ENCODE assay signal across 9 mouse cellular contexts in the genomic region with DNA sequence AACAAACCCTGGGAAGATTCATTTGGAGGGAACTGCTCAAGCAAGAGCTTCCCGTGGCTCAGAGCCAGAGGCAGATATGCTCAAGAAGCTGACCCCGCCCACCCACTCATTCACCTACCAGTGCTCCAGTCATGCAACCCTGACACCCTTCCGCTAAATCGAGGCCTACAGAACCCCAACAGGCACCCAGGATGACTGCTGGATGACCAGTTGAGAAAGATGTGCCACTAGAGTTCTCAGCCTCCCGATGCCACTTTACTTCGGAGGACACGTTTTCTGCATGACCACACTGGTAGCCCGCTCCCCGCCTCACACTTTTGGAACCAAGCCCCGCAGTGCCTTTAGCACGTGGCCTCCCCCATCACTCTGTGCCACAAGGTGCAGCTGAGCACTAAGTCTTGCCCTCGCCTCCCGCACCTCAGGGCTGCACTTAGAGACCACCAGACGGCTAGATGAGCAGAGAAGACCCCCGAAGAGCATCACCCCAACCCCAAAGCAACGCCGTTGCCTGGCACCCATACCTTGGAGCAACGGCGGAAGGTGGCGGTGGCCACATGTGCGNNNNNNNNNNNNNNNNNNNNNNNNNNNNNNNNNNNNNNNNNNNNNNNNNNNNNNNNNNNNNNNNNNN. TPM values are rescaled to one million over a fixed set of nuclear protein-coding genes. Genes with fewer than 3 reads are reported as not detected.
DNase-seq lines count a peak whose midpoint lies in the region; ATAC-seq and TF ChIP-seq lines count a peak whose summit lies in the region.
"Had no signal": no experiment of that assay in that cellular context is flagged by ENCODE, and none has a peak within 500 bp of the region (broad histone marks: within the 10 kb centered on the region; RNA-seq: fewer than 3 reads in every experiment).

No protein-coding gene starts in this region.

- H3K9ac ChIP-seq in heart, embryonic 12.5 days = peak overlapping the region; percentile 59
- peak overlapping the region; percentile 64 for H3K9ac ChIP-seq in hindbrain, postnatal 0 days (replicated peaks; ENCODE audit: low read length)
- H3K9ac ChIP-seq in midbrain, embryonic 14.5 days (replicated peaks; ENCODE audit: low read length) = peak overlapping the region; percentile 55; the same call in 1 of the 2 replicates

- H3K27ac ChIP-seq in heart, embryonic 12.5 days (ENCODE audit: poor library complexity, severe bottlenecking) = no peak overlapping the region
- no peak overlapping the region for H3K27ac ChIP-seq in brown adipose tissue, adult 24 weeks (replicated peaks; ENCODE audit: low read depth, low read length)
- peak overlapping the region; percentile 62; the same call in 1 of the 2 replicates for H3K27ac ChIP-seq in hindbrain, postnatal 0 days
- no peak overlapping the region for H3K27ac ChIP-seq in midbrain, embryonic 14.5 days (replicated peaks; ENCODE audit: low read depth, low read length)

- H3K36me3 ChIP-seq in heart, embryonic 12.5 days = no peaks in the 10 kb centered on the region
- H3K36me3 ChIP-seq in hindbrain, postnatal 0 days (ENCODE audit: insufficient read depth, low read length) = no peaks in the 10 kb centered on the region
- no peaks in the 10 kb centered on the region for H3K36me3 ChIP-seq in midbrain, embryonic 14.5 days (ENCODE audit: control insufficient read depth, insufficient read depth, low read length)

- H3K27me3 ChIP-seq in heart, embryonic 12.5 days (replicated peaks) = peaks cover 69% of the 10 kb centered on the region
- peaks cover 3% of the 10 kb centered on the region; the same call in 1 of the 2 replicates for H3K27me3 ChIP-seq in hindbrain, postnatal 0 days (ENCODE audit: insufficient read depth, low read length)
- H3K27me3 ChIP-seq in midbrain, embryonic 14.5 days (ENCODE audit: control insufficient read depth, insufficient read depth, low read length) = peaks cover 30% of the 10 kb centered on the region

- 25% methylated on average over 21 of the region's 21 CpGs for WGBS in heart, embryonic 12.5 days
- 14% methylated on average over 21 of the region's 21 CpGs for WGBS in hindbrain, postnatal 0 days
- WGBS in midbrain, embryonic 14.5 days = 28% methylated on average over 21 of the region's 21 CpGs

- H3K4me2 ChIP-seq in heart, embryonic 12.5 days = peak overlapping the region; percentile 72
- peak overlapping the region; percentile 82 for H3K4me2 ChIP-seq in hindbrain, postnatal 0 days (ENCODE audit: low read depth, low read length)
- peak overlapping the region; percentile 83 for H3K4me2 ChIP-seq in midbrain, embryonic 14.5 days (ENCODE audit: low read length)

- DNase-seq in heart, postnatal 36 days = no peak
- peak; percentile 71 for DNase-seq in hindbrain, postnatal 0 days (ENCODE audit: low spot score)
- peak; percentile 15 for DNase-seq in midbrain, embryonic 14.5 days
- no peak for DNase-seq in urinary bladder, postnatal 10 days (ENCODE audit: low spot score)
- no peak for DNase-seq in urinary bladder, adult 18-20 months (ENCODE audit: low spot score in 2 of 2)
- DNase-seq: gastrocnemius, postnatal 14 days had no signal

- no peaks in the 10 kb centered on the region for H3K9me3 ChIP-seq in heart, embryonic 12.5 days (replicated peaks)
- H3K9me3 ChIP-seq in hindbrain, postnatal 0 days (ENCODE audit: low read length) = no peaks in the 10 kb centered on the region
- H3K9me3 ChIP-seq in midbrain, embryonic 14.5 days (ENCODE audit: control insufficient read depth, low read length) = no peaks in the 10 kb centered on the region

- no peak for TF ChIP-seq CTCF in hindbrain, postnatal 0 days (IDR thresholded peaks at IDR 0.05; ENCODE audit: low read depth)

- ATAC-seq in heart, embryonic 12.5 days (ENCODE audit: insufficient number of reproducible peaks, low FRiP score) = no peak
- peak; percentile 8; the same call in 1 of the 2 replicates for ATAC-seq in hindbrain, postnatal 0 days
- no peak for ATAC-seq in midbrain, embryonic 14.5 days (ENCODE audit: low FRiP score, low TSS enrichment)
- ATAC-seq in CD4-positive, CD25-positive, alpha-beta regulatory T cell, adult 4 months = no peak

- intact Hi-C loops in heart, postnatal 36 days (cut with DNase I) = no loop called here

- peaks cover 13% of the 10 kb centered on the region for H3K4me1 ChIP-seq in heart, embryonic 12.5 days (replicated peaks)
- H3K4me1 ChIP-seq in brown adipose tissue, adult 24 weeks (ENCODE audit: control insufficient read depth, insufficient read depth, insufficient read length, low read length) = no peaks in the 10 kb centered on the region
- peaks cover 5% of the 10 kb centered on the region; the same call in 1 of the 2 replicates for H3K4me1 ChIP-seq in hindbrain, postnatal 0 days (ENCODE audit: insufficient read depth, low read length)
- H3K4me1 ChIP-seq in midbrain, embryonic 14.5 days (ENCODE audit: control insufficient read depth, insufficient read depth, low read length) = no peaks in the 10 kb centered on the region; the same call in 1 of the 2 replicates

- H3K4me3 ChIP-seq in heart, embryonic 12.5 days = peak overlapping the region; percentile 45
- H3K4me3 ChIP-seq in brown adipose tissue, adult 24 weeks (ENCODE audit: insufficient read depth, low read depth, low read length) = 0 out of 2 replicates have a peak overlapping the region, but pooled peaks have one; percentile 16
- H3K4me3 ChIP-seq in hindbrain, postnatal 0 days (ENCODE audit: low read length) = peak overlapping the region; percentile 44
- H3K4me3 ChIP-seq in midbrain, embryonic 14.5 days (replicated peaks; ENCODE audit: low read depth, low read length) = peak overlapping the region; percentile 42

RNA-seq across cellular contexts. Expression of gene Pcsk9, which starts 0.8 kb away (rescaled TPM):
- 0.54 and 1.2 TPM in 2 replicates for polyA plus RNA-seq in heart, embryonic 12.5 days (2016; fragmentation: Nextera tagmentation; extraction: Ambion mirVana)
- not detected for total RNA-seq in heart, postnatal 36 days (2021)
- not detected in 2 replicates for polyA plus RNA-seq in brown adipose tissue, adult 24 weeks (2012; ENCODE audit: insufficient read depth, insufficient read length, missing spikeins)
- total RNA-seq in hindbrain, postnatal 0 days (2014; rRNA removed) = 38.8 and 48.7 TPM in 2 replicates
- polyA plus RNA-seq in hindbrain, postnatal 0 days (2015; fragmentation: Nextera tagmentation; extraction: Ambion mirVana) = 18.8 and 20.3 TPM in 2 replicates
- 4.1 and 4.4 TPM in 2 replicates for polyA plus RNA-seq in midbrain, embryonic 14.5 days (2014; fragmentation: Nextera tagmentation; extraction: Ambion mirVana)
- not detected for polyA plus RNA-seq in CD4-positive, CD25-positive, alpha-beta regulatory T cell, adult 4 months (2017; shearing (Covaris generic))
- total RNA-seq: gastrocnemius, postnatal 14 days had no signal

RNA-seq across cellular contexts. Expression of gene Bsnd, which starts 28.8 kb away (rescaled TPM):
- not detected in 2 replicates for polyA plus RNA-seq in heart, embryonic 12.5 days (2016; fragmentation: Nextera tagmentation; extraction: Ambion mirVana)
- total RNA-seq in heart, postnatal 36 days (2021) = not detected
- polyA plus RNA-seq in brown adipose tissue, adult 24 weeks (2012; ENCODE audit: insufficient read depth, insufficient read length, missing spikeins) = not detected in 2 replicates
- not detected in 2 replicates for total RNA-seq in hindbrain, postnatal 0 days (2014; rRNA removed)
- polyA plus RNA-seq in hindbrain, postnatal 0 days (2015; fragmentation: Nextera tagmentation; extraction: Ambion mirVana) = not detected in 2 replicates
- polyA plus RNA-seq in midbrain, embryonic 14.5 days (2014; fragmentation: Nextera tagmentation; extraction: Ambion mirVana) = not detected in 2 replicates
- not detected for polyA plus RNA-seq in CD4-positive, CD25-positive, alpha-beta regulatory T cell, adult 4 months (2017; shearing (Covaris generic))

Comparison
In these comparisons a context has a peak if more than half of its experiments do, and no peak if none do; other contexts are left out.
1. DNase-seq: peak in hindbrain, postnatal 0 days (single experiment) and midbrain, embryonic 14.5 days (single experiment); none in heart, postnatal 36 days (0 of 2), urinary bladder, postnatal 10 days (single experiment) and urinary bladder, adult 18-20 months (0 of 2).
2. Peak in every context shown above with its lines, with median percentiles within 50 percentile points of each other: H3K4me2 ChIP-seq, H3K4me3 ChIP-seq and H3K9ac ChIP-seq.